Mouse (Mus musculus): ENCODE measurements around the gene Fut1.

The Fut1 gene

GRCm38 (mm10) chr7:45667761-45668160, 50.7 kb downstream of the Fut1 start:
- DNase-seq (ENCODE audit: low spot score): no peak

DNA sequence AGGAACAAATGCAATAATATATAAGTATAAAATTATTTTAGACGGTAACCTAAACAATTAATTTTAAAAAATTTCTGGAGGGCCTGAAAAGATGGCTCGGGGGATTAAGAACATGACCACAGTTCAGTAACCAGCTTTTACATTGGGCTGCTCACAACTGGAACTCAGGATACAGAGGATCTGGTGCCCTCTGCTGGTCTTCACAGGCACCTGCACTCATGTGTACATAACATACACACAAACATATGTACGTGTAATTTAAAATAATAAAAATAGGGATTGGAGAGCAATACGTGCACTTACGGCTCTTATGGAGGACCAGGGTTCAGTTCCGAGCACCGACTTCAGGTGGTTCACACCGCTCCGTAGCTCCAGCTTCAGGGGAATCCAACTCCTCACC, 51.8 kb downstream of the Fut1 start:
- DNase-seq (ENCODE audit: low spot score): no peak

Data from c-Kit-positive CD71-positive TER-119-positive erythroid progenitor cells, embryonic 14.5 days (primary cell).